Mouse (Mus musculus) bone marrow macrophage, adult 2 months (primary cell): ENCODE measurements around the gene Napsa.

Source experiments
- CTCF ChIP-seq: IDR thresholded peaks from 2 replicates; pipeline ENCODE4 v1.5.1; 2012; ENCODE audit warnings: low read depth, mild to moderate bottlenecking, low read length, moderate library complexity
- POLR2A ChIP-seq: IDR thresholded peaks from 2 replicates; pipeline ENCODE4 v1.6.1; 2012; ENCODE audit warnings: mild to moderate bottlenecking, low read depth, low read length, borderline replicate concordance

- TF ChIP-seq CTCF: no peak
- no peak for TF ChIP-seq POLR2A
Measured at GRCm38 (mm10) chr7:44585606-44586005, 13.4 kb downstream of the Napsa start.
